Mouse (Mus musculus): ENCODE results near the gene Rrnad1. TPM values are rescaled to one million over a fixed set of nuclear protein-coding genes. Genes with fewer than 3 reads are reported as not detected.
"Not testable (repeated sequence)": the region's sequence is repeated elsewhere in the genome, so short reads cannot be mapped to it uniquely, and the experiment has no call there.

Gene Rrnad1
- total RNA-seq, 4 experiments from 2014 or later, result 2.4 to 4.1 (median 3.5) TPM

GRCm38 (mm10) chr3:87918551-87918950 lies 12.0 kb downstream of the Rrnad1 start:
- no peak for DNase-seq (ENCODE audit: low spot score in 2 of 2)

DNA sequence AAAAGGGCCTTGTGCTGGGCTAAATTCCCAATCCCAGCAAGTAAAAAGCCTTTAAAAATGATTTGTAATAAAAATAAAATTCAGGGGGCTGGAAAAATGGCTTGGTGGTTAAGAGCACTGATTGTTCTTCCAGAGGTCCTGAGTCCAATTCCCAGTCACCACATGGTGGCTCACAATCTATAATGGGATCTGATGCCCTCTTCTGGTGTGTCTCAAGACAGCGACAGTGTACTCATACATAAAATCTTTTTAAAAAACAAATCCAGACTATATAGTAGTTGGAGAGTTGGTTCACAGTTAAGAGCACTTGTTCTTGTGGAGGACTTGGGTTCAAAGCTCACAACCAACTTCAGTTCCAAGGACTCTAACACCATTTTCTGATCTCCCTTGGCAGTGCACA lies 13.5 kb downstream of the Rrnad1 start:
- DNase-seq (ENCODE audit: low spot score in 2 of 2), result no peak

GRCm38 (mm10) chr3:87913891-87914290 lies 16.6 kb downstream of the Rrnad1 start:
- no peak for DNase-seq (ENCODE audit: low spot score in 2 of 2)

DNA sequence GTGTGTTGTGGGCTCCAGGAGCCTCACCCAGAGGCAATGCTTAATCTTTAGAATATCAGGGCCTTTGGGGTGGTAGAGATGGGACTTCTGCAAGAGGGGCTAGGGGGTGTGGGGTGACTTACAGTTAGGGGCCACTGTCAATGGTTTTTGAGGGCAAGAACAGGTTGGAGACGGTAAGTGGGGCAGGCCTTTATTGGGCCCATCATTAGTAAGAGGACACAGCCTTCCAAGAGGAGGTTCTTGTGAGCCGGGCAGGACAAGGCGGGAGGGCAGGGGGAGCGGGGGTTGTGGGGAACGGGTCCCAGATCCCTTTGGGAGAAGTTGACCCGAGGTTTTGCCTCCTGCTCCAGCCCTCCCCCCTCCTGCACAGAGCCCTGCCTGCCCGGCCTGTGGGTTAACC lies 17.0 kb downstream of the Rrnad1 start:
- no peak for DNase-seq (ENCODE audit: low spot score in 2 of 2)

GRCm38 (mm10) chr3:87910573-87911141 lies 19.9 kb downstream of the Rrnad1 start:
- DNase-seq (ENCODE audit: low spot score in 2 of 2), result peak; percentile 80 to 83

DNA sequence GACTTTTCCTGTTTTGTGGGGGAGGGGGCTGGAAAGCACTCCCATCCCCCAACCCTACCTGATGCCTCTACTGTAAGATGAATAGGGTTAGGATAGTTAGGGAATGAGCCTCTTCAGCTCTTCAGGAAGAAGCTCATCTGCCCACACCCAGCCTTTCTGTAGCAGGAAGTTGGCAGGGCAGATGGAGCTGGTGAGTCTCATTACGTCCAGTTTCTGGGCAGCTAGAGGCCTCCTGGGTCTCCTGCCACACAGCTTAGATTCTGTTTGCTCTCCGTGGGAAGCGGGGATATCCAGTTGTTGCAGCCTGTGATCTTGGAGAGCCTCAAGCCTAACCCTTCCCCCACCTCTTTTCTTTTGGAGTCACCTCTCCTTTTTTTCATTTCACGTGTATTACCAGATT lies 20.6 kb downstream of the Rrnad1 start:
- DNase-seq (ENCODE audit: low spot score in 2 of 2), result no peak

- no peak for DNase-seq (ENCODE audit: low spot score in 2 of 2)
These were observed 21.1 kb downstream of the Rrnad1 start for GRCm38 (mm10) chr3:87909381-87909780.

- no peak for DNase-seq (ENCODE audit: low spot score in 2 of 2)
These were observed 22.6 kb downstream of the Rrnad1 start for GRCm38 (mm10) chr3:87907906-87908305.

DNA sequence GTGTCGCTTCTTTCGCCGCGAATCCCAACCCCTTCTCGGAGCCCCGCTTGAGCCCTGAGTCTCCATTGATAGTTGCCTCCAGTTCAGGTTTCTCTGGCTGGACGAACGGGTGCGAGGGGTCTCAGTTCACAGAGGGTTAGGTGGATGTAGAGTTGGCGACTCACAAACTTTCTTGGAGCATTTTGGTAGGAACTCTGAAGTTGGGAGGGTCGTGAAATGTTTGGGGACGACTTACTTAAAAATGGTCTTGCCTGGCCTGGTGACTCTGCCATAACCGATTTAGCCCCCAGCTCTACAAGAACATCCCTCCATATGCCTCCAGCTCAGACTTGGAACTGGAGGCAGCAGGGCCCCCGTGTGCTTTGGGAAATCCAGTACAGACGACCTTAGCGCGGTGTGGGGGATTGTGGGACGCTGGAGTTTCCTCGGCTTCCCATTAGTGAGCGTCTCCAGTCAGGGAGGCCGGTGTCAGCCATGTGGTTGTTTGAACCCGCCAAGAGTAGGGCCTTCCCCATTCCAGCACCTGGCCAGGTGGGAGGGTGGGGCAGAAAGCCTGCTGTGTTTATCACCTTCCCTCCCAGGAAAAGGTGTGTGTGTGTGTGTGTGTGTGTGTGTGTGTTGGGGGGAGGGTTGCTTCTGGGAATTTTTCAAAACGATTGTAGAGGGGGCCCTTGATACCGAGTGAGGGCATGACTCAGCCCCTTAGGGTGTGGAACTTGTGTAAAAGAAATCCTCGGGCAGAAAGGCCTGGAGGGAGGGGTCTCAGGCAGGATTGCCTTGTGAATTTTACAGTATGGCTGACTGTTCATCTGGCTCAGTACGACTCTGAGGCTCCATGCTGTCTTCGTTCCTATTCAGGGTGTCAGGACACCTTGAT lies 23.3 kb downstream of the Rrnad1 start:
- DNase-seq (ENCODE audit: low spot score in 2 of 2), result peak in 1 of 2 experiments; percentile 35

GRCm38 (mm10) chr3:87906601-87906980 lies 23.9 kb downstream of the Rrnad1 start:
- DNase-seq (ENCODE audit: low spot score in 2 of 2), result peak; percentile 57 to 85

- peak; percentile 91 to 96 for DNase-seq (ENCODE audit: low spot score in 2 of 2)
These were observed 24.5 kb downstream of the Rrnad1 start, which contains the start of gene Hdgf for GRCm38 (mm10) chr3:87905880-87906485. TSS of gene Hdgf (plus strand) at chr3:87906321.

DNA sequence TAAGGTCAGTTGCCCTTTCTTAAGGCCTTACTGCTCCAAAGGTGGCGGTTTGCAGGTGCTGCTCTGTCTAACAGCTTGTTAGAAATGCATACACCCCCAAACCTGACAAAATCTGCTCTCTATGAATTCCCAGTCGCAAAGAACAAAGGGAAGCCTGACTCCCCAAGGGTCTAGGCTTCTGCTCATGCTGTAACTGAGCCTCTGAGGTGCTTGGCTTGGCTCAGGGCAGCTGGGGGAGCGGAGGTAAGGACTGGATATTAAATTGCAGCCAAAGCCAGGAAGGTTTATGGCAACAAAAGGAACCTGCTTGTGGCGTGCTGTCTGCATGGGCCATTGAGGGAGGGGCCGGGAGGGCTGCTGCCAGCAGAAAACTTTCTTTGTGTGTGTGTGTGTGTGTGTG lies 26.7 kb downstream of the Rrnad1 start:
- no peak for DNase-seq (ENCODE audit: low spot score in 2 of 2)

GRCm38 (mm10) chr3:87901959-87902358 lies 28.6 kb downstream of the Rrnad1 start:
- DNase-seq (ENCODE audit: low spot score in 2 of 2), result not testable (repeated sequence)

GRCm38 (mm10) chr3:87901036-87901624 lies 29.4 kb downstream of the Rrnad1 start:
- DNase-seq (ENCODE audit: low spot score in 2 of 2), result no peak

DNA sequence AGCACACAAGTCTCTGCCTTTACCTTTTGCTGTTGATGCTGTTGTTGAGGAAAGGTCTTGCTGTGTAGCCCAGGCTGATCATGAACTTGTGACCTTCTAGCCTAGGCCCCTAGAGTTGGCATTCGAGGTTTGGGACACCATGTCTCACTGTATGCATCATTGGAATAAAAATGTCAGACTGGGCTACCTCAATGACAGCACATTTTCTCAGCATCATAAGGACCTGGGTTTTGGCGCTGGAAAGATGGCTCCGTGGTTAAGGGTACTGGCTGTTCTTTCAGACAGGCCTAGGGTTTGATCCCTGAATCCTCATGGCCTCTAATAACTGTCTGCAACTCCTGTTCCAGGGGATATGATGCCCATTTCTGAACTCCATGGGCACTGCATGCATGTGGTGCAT lies 30.7 kb downstream of the Rrnad1 start:
- DNase-seq (ENCODE audit: low spot score in 2 of 2), result no peak

DNA sequence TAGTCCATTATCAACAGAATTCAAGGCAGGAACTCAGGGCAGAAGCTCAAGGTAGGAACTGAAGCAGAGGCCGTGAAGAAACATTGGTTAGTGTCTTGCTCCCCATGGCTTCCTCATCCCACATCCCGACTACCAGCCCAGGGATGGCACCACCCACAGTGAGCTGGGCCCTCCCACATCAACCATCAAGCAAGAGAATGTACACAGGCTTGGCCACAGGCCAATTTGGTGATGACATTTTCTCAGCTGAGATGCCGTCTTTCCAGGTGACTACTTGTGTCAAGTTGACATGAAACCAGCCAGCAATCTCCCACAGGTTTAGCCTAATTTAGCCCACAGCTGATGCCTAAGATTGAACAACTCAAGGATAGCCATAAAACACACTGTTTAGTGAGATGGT lies 31.3 kb downstream of the Rrnad1 start:
- DNase-seq (ENCODE audit: low spot score in 2 of 2), result no peak

DNA sequence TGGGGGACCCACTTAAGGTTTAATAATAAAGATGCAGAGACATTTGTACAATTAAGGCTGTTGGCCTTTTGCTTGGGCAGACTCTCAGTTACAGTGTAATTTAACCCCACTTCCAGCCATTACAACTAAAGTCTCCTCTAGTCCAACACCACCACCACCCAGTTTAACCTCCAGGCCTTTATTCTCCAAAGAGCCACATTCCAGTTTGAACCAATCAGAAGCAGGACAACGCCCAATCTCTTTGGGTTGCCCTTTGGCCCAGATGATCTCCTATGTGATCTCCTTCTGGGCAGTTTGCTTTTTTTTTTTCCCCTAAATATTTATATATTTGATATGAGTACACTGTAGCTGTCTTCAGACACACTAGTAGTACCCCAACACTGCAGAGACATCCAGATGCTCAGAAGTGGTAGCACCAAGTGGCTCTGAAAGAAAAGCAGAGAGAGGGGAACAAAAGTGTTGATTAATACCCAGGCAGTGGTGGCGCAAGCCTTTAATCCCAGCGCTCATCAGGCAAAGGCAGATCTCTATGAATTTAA lies 37.1 kb downstream of the Rrnad1 start:
- no peak for DNase-seq (ENCODE audit: low spot score in 2 of 2)

DNA sequence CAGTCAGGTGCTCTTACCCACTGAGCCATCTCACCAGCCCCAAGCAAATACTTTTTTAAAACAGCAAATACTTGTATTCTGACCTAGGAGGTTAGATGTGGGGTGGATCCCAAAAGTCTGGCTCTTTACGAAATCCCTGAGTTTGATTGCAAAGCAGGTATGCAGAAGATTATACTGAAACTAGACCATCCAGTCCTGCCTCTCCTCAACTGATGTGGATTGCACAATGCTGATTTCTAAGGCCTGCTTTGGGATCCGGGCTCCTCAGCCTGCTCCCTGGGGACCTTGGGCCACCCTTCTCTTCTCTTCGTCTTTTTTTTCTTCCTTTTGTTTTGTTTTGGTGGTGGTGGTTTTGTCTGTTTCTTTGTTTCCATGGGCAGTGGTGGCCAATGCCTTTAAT lies 39.0 kb downstream of the Rrnad1 start:
- no peak for DNase-seq (ENCODE audit: low spot score in 2 of 2)

GRCm38 (mm10) chr3:87887400-87887799 lies 43.1 kb downstream of the Rrnad1 start:
- not testable (repeated sequence) for DNase-seq (ENCODE audit: low spot score in 2 of 2)

GRCm38 (mm10) chr3:87886416-87886815 lies 44.1 kb downstream of the Rrnad1 start:
- no peak for DNase-seq (ENCODE audit: low spot score in 2 of 2)

DNA sequence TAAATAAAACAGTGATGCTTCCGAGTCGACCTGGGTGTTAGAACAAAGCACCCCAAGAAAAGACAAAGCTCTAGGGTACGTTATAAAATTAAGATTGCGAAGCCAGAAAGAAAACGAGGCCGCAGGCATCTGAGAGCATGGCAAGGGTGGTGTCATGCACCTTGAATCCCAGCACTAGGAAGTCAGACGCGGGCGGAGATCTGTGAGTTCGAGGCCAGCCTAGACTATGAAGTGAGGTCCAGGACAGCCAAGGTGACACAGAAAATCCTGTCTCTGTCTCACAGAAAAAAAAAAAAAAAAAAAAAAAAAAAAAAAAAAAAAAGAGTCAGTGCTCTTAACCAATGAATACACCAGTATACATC lies 44.5 kb downstream of the Rrnad1 start:
- peak; percentile 39 to 44 for DNase-seq (ENCODE audit: low spot score in 2 of 2)
